18 mouse cellular contexts compared by ENCODE assay signal in genomic region chr6:122767012-122767411, GRCm38 (mm10). TPM values are rescaled to one million over a fixed set of nuclear protein-coding genes. Genes with fewer than 3 reads are reported as not detected.
DNase-seq lines count a peak whose midpoint lies in the region; TF ChIP-seq lines count a peak whose summit lies in the region.
"Not testable (repeated sequence)": the region's sequence is repeated elsewhere in the genome, so short reads cannot be mapped to it uniquely, and the experiment has no call there.
"Had no signal": no experiment of that assay in that cellular context is flagged by ENCODE, and none has a peak within 500 bp of the region (broad histone marks: within the 10 kb centered on the region; RNA-seq: fewer than 3 reads in every experiment).

No protein-coding gene starts in this region.

- TF ChIP-seq EP300 in ES-Bruce4 (IDR thresholded peaks at IDR 0.05; ENCODE audit: insufficient read depth, low read depth, low read length), result not testable (repeated sequence)

- 56% methylated on average over 3 of the region's 3 CpGs for WGBS in forebrain, embryonic 10.5 days

- in situ Hi-C loops in ES-E14 (cut with MboI; ENCODE audit: low sequenced_read_pairs in 2 of 2, unreplicated experiment in 2 of 2), result not testable (repeated sequence)

- H3K27me3 ChIP-seq in E14TG2a.4 (ENCODE audit: insufficient read depth, low read length); ES-Bruce4 (ENCODE audit: control insufficient read depth, insufficient read depth, low read length, poor library complexity, severe bottlenecking); testis, adult 2 months (ENCODE audit: control insufficient read depth, insufficient read depth, low read length): not testable (repeated sequence)
- H3K27me3 ChIP-seq in forebrain, embryonic 10.5 days (ENCODE audit: poor library complexity, severe bottlenecking), result peaks cover 18% of the 10 kb centered on the region

- DNase-seq in ES-CJ7 (ENCODE audit: low read depth, low spot score) (peak; percentile 71), R1 (ENCODE audit: low read depth, low spot score) (peak; percentile 70)
- not testable (repeated sequence) for DNase-seq in ES-E14 (ENCODE audit: low read depth, low spot score); forebrain, embryonic 10.5 days (ENCODE audit: extremely low spot score, low spot score)

- H3K9ac ChIP-seq in ES-Bruce4 (ENCODE audit: low read depth, poor library complexity, severe bottlenecking) (0 out of 2 replicates have a peak overlapping the region, but pooled peaks have one; percentile 19), ES-E14 (ENCODE audit: insufficient read depth, low read depth, low read length, poor library complexity, severe bottlenecking) (peak overlapping the region; percentile 26; the same call in 1 of the 2 replicates)

- not testable (repeated sequence) for H3K9me3 ChIP-seq in E14TG2a.4 (ENCODE audit: low read length); ES-Bruce4 (replicated peaks; ENCODE audit: control insufficient read depth, insufficient read depth, low read length, poor library complexity, severe bottlenecking); ES-E14 (ENCODE audit: control insufficient read depth, insufficient read depth, low read depth, low read length); forebrain, embryonic 10.5 days

- H3K27ac ChIP-seq in ES-Bruce4 (ENCODE audit: insufficient read depth, low read length) (peak overlapping the region; percentile 96), ES-E14 (ENCODE audit: insufficient read depth, low read depth, low read length, poor library complexity, severe bottlenecking) (peak overlapping the region; percentile 71; the same call in 1 of the 2 replicates)
- H3K27ac ChIP-seq in forebrain, embryonic 10.5 days, result 0 out of 2 replicates have a peak overlapping the region, but pooled peaks have one; percentile 12
- not testable (repeated sequence) for H3K27ac ChIP-seq in testis, adult 2 months (ENCODE audit: control insufficient read depth, insufficient read depth, low read depth, low read length)

- TF ChIP-seq POLR2A in ES-Bruce4 (IDR thresholded peaks at IDR 0.05; ENCODE audit: insufficient read depth, low read length); testis, adult 2 months (IDR thresholded peaks at IDR 0.05; ENCODE audit: control insufficient read depth, low read depth, low read length): not testable (repeated sequence)

- H3K4me1 ChIP-seq in E14TG2a.4 (replicated peaks; ENCODE audit: low read depth, low read length) (peaks cover 81% of the 10 kb centered on the region), ES-E14 (ENCODE audit: control insufficient read depth in 2 of 2, insufficient read depth in 2 of 2, low read length in 2 of 2, poor library complexity in 1 of 2) (peaks cover 15 to 18% of the 10 kb centered on the region in 2 experiments; a peak in 3 of 4 replicates)
- H3K4me1 ChIP-seq in ES-Bruce4 (ENCODE audit: control insufficient read depth, insufficient read depth, low read length); testis, adult 2 months (ENCODE audit: control insufficient read depth, insufficient read depth, low read length): not testable (repeated sequence)
- H3K4me1 ChIP-seq in forebrain, embryonic 10.5 days, result peaks cover 69% of the 10 kb centered on the region

- H3K4me3 ChIP-seq in E14TG2a.4 (replicated peaks; ENCODE audit: low read length), result peak overlapping the region; percentile 17; the same call in 1 of the 2 replicates
- not testable (repeated sequence) for H3K4me3 ChIP-seq in ES-Bruce4 (ENCODE audit: low read depth, low read length); forebrain, embryonic 10.5 days
- peak overlapping the region in 1 of 2 experiments; percentile 13; a peak in 2 of 4 replicates for H3K4me3 ChIP-seq in ES-E14 (ENCODE audit: insufficient read depth in 1 of 2, low read depth in 1 of 2, low read length in 2 of 2, poor library complexity in 1 of 2, severe bottlenecking in 1 of 2)
- peak overlapping the region; percentile 52; the same call in 1 of the 2 replicates for H3K4me3 ChIP-seq in testis, adult 2 months (ENCODE audit: control insufficient read depth, low read depth, low read length)

- not testable (repeated sequence) for TF ChIP-seq CTCF in E14TG2a.4 (conservative IDR thresholded peaks at IDR 0.05; ENCODE audit: low read length); ES-Bruce4 (IDR thresholded peaks at IDR 0.05; ENCODE audit: low read depth, low read length); testis, adult 2 months (IDR thresholded peaks at IDR 0.05; ENCODE audit: control insufficient read depth, insufficient read depth, insufficient replicate concordance, low read depth, low read length)

- H3K36me3 ChIP-seq in E14TG2a.4 (ENCODE audit: insufficient read depth, low read length); ES-Bruce4 (ENCODE audit: control insufficient read depth, insufficient read depth, low read length, poor library complexity, severe bottlenecking); ES-E14 (ENCODE audit: control insufficient read depth, insufficient read depth, low read length, poor library complexity, severe bottlenecking); forebrain, embryonic 10.5 days (replicated peaks); testis, adult 2 months (ENCODE audit: control insufficient read depth, insufficient read depth, low read length): not testable (repeated sequence)

RNA-seq across cellular contexts. Expression of gene Slc2a3, which starts 34.4 kb away (rescaled TPM):
- 1,494 and 1,686 TPM in 2 replicates for polyA plus RNA-seq in ES-Bruce4 (2011; ENCODE audit: insufficient read depth, insufficient read length, low read depth, missing spikeins)
- 890 and 1,987 TPM in 2 replicates for total RNA-seq in ES-E14 (2012; rRNA removed)
- polyA plus RNA-seq in forebrain, embryonic 10.5 days (2016; fragmentation: Nextera tagmentation; extraction: Ambion mirVana), result 67.3 and 70.7 TPM in 2 replicates
- polyA plus RNA-seq in testis, adult 2 months (2012; rRNA removed), result 703 and 947 TPM in 2 replicates

RNA-seq across cellular contexts. Expression of gene Foxj2, which starts 52.7 kb away (rescaled TPM):
- 10.9 and 11.6 TPM in 2 replicates for polyA plus RNA-seq in ES-Bruce4 (2011; ENCODE audit: insufficient read depth, insufficient read length, low read depth, missing spikeins)
- total RNA-seq in ES-E14 (2012; rRNA removed), result 1.3 and 1.7 TPM in 2 replicates
- polyA plus RNA-seq in forebrain, embryonic 10.5 days (2016; fragmentation: Nextera tagmentation; extraction: Ambion mirVana), result 2.2 and 2.3 TPM in 2 replicates
- polyA plus RNA-seq in testis, adult 2 months (2012; rRNA removed), result 3.0 and 3.7 TPM in 2 replicates

RNA-seq across cellular contexts. Expression of gene Nanog, which starts 59.7 kb away (rescaled TPM):
- polyA plus RNA-seq in ES-Bruce4 (2011; ENCODE audit: insufficient read depth, insufficient read length, low read depth, missing spikeins), result 610 and 613 TPM in 2 replicates
- 89.3 and 138 TPM in 2 replicates for total RNA-seq in ES-E14 (2012; rRNA removed)
- polyA plus RNA-seq in forebrain, embryonic 10.5 days (2016; fragmentation: Nextera tagmentation; extraction: Ambion mirVana), result 0.15 and 0.47 TPM in 2 replicates
- 0.08 and 0.10 TPM in 2 replicates for polyA plus RNA-seq in testis, adult 2 months (2012; rRNA removed)
- total RNA-seq: adrenal gland, adult 18-20 months; adrenal gland, adult 2 months; adrenal gland, adult 8-10 months; adrenal gland, postnatal 10 days; adrenal gland, postnatal 14 days; adrenal gland, postnatal 25 days; adrenal gland, postnatal 36 days; adrenal gland, postnatal 4 days; CH12.LX; MEL had no signal
- polyA plus RNA-seq: adrenal gland, adult 2 months; G1E had no signal

Comparison
In these comparisons a context has a peak if more than half of its experiments do, and no peak if none do; other contexts are left out.
1. RNA of gene Nanog, which starts 59.7 kb away (polyA plus RNA-seq): 610 to 613 TPM in ES-Bruce4; 0.15 to 0.47 TPM in forebrain, embryonic 10.5 days and 0.08 to 0.10 TPM in testis, adult 2 months; every median in the first group is over 100 times any median in the second.